Mouse (Mus musculus): Measurements from ENCODE around the gene Scgb2b11. TPM values are rescaled to one million over a fixed set of nuclear protein-coding genes. Genes with fewer than 3 reads are reported as not detected.

Scgb2b11 gene
- not detected for polyA plus RNA-seq (2014; fragmentation: Illumina TruSeq; extraction: RNeasy Lipid Tissue Mini Kit (QIAGEN cat#74804); ENCODE audit: low read depth, low replicate concordance)

DNA sequence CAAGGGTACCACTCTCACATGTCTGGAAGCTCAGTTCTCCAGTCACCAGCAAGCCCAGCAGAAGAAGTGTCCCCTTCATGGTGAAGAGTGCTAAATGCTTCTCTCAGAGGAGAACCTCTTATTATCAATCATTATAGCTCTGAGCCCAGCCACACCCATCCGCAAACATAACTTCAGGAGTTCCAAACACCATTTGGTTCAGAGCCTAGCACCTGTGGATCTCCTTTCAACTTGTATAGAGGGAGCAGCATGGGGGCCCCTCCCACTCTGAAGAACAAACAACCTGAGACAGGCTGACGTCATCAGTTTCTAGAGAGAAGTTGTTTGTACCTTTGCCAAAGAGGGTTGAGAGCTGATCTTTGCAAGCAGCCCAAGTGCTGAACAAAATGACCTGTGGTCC is at the start of gene Scgb2b11:
TSS of gene Scgb2b11 (minus strand) at position 101 of the 400 bp plus-strand sequence.

DNA sequence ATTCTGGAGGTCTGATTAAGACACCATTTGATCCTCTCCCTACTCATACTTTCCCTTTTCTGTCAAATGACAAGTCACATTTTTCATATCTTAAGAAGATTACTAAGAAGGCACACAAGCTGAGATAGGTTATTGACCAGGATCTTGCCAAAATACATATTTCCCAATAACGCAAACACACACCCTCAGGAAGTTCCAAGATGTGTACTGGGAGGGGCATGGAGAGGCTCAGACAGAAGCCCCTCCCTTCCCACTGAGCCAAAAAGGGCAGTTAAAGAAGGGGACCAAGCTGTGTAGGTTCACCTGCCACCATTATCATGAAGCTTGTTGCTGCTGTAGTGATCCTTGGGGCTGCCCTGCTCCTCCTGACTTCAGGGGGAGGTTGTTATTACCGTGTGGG is 11.6 kb upstream of the Scgb2b11 start, which contains the start of gene Scgb1b11:
TSS of gene Scgb1b11 (plus strand) at position 301 of the 400 bp plus-strand sequence.

Other genes starting within 250 kb of the Scgb2b11 start
- not detected for gene Scgb1b10, start 110.3 kb downstream of the Scgb2b11 start, polyA plus RNA-seq (2014; fragmentation: Illumina TruSeq; extraction: RNeasy Lipid Tissue Mini Kit (QIAGEN cat#74804); ENCODE audit: low read depth, low replicate concordance)
- gene Scgb1b11, start 11.7 kb upstream of the Scgb2b11 start, polyA plus RNA-seq (2014; fragmentation: Illumina TruSeq; extraction: RNeasy Lipid Tissue Mini Kit (QIAGEN cat#74804); ENCODE audit: low read depth, low replicate concordance): not detected
- gene Scgb2b12, start 116.1 kb upstream of the Scgb2b11 start, polyA plus RNA-seq (2014; fragmentation: Illumina TruSeq; extraction: RNeasy Lipid Tissue Mini Kit (QIAGEN cat#74804); ENCODE audit: low read depth, low replicate concordance): not detected
- gene Scgb1b12, start 123.0 kb upstream of the Scgb2b11 start, polyA plus RNA-seq (2014; fragmentation: Illumina TruSeq; extraction: RNeasy Lipid Tissue Mini Kit (QIAGEN cat#74804); ENCODE audit: low read depth, low replicate concordance): not detected
- gene Scgb1b29, start 230.4 kb upstream of the Scgb2b11 start, polyA plus RNA-seq (2014; fragmentation: Illumina TruSeq; extraction: RNeasy Lipid Tissue Mini Kit (QIAGEN cat#74804); ENCODE audit: low read depth, low replicate concordance): not detected